Mouse (Mus musculus): ENCODE data around the gene Olfr832.
"Not testable (repeated sequence)": the region's sequence is repeated elsewhere in the genome, so short reads cannot be mapped to it uniquely, and the experiment has no call there.

Olfr832 gene

GRCm38 (mm10) chr9:18936822-18937221 is at the start of gene Olfr832:
Gene Olfr832, plus strand, starts transcription at chr9:18937122.
- DNase-seq (ENCODE audit: low spot score in 2 of 2), result not testable (repeated sequence)

GRCm38 (mm10) chr9:18907699-18908098 is 29.2 kb upstream of the Olfr832 start:
- not testable (repeated sequence) for DNase-seq (ENCODE audit: low spot score in 2 of 2)

GRCm38 (mm10) chr9:18927921-18928320 is 9.0 kb upstream of the Olfr832 start:
- DNase-seq (ENCODE audit: low spot score in 2 of 2), result not testable (repeated sequence)

- no peak for DNase-seq (ENCODE audit: low spot score in 2 of 2)
Observed at GRCm38 (mm10) chr9:18962021-18962420, 25.1 kb downstream of the Olfr832 start.

DNA sequence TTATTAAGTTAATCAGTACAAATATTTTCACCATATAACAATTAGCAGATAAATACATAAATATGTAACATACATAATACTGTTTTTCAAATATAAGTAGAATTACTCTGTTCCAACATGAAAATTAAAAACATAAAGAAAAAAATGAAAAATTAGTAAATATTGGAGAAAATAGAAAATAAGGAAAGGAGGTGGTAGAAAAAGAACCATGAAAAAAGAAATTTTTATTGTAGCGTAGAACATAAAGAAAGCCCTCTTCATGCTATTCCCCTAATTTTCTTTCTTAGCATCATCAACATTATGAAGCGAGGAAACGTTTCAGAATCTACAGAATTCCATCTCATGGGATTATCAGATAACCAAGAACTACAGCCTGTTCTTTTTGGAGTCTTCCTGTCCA is 50.8 kb downstream of the Olfr832 start, which contains the start of gene Olfr834:
Olfr834 (plus strand) TSS at position 301 of the 400 bp plus-strand sequence.
- DNase-seq (ENCODE audit: low spot score in 2 of 2), result no peak

Measured in spleen, postnatal 14 days (tissue).